Mouse (Mus musculus): ENCODE measurements around the gene Ros1.

Ros1 gene

DNA sequence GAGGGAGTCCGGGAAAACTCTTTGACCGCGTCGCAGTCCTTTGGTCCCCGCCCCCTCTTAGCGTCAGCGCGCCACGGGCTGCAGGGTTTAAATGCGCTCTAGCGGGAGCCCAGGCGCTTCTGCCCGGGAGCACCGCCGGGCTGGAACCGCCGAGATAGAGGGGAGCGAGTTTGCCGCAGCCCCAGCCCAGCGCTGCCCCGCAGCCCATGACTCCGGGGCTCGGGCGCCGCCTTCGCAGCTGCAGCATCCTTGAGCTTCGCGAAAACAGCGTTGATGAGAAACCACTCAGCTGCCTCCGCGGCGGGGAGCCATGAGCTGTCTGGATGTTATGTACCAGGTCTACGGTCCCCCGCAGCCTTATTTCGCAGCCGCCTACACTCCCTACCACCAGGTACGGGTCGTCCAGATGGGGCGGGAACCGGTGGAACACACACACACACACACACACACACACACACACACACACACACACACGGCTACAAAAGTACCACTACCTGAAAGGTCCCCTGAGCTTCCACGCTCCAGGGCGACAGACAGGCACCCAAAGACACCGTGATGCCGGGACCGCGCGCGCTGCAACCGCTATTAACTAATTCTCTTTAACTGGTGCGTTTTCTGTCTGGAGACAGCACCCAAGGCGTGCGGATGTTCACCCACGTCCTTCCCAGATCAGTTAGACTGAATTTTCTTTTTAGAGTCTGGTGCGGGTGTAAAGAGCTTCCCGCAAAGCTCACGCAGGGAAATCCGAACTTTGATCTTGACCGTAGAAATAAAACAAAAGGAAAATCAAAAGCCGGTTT is 172.4 kb downstream of the Ros1 start, which contains the start of gene Vgll2:
Gene Vgll2 (plus strand): TSS at position 90 of the 800 bp plus-strand sequence.
- DNase-seq (ENCODE audit: low read depth, low spot score): no peak

DNA sequence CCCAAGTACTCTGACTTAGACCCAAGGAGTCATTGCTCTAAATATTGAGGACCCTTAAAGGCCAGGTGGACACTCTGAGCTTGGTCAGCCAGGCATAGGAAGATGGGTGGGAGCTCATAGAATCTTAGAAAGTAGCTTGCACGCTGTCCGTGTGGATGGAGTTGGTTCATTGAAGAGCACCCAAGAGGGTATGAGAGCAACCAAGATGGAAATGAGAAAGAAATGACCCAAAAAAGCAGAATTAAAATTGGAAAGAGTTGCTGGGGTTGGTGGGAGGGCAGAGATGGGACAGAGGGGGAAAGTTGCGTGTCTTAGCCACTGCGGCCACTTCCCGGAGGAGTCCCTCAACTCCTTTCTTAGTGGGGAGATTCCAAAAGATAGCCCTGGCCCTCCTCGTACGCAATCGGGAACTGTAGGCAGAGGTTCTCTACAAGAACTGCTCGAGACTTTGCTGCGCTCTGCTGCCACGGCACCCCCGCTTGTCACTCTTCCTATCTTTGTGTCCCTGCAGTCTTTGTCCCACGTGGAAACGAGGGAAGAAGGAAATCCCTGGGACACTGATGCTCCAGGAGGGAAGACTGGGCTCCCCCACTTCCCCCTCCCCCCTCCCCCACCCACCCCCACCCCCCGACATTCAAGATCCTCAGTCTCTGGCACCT is 173.2 kb downstream of the Ros1 start:
- DNase-seq (ENCODE audit: low read depth, low spot score): no peak

- DNase-seq (ENCODE audit: low read depth, low spot score): no peak
Measured at GRCm38 (mm10) chr10:52021231-52021630, 173.8 kb downstream of the Ros1 start.

DNA sequence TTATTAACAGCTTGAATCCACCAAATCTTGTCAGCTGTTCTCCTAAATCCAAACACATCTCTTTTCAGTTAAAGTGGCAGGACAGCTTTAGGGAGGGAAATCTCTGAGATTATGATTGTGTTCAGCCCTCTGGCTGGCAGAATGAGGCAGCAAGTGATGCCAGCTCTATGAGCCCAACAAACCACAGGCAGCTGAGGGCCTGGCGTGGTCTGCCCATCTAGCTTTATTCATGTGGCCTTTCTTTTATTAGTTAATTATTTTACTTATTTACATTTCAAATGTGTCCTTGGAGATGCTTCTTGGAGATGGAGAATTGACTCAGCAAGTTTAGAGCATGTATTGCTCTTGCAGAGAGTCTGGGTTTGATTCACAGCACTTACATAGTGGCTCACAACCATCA is 176.6 kb downstream of the Ros1 start:
- no peak for DNase-seq (ENCODE audit: low read depth, low spot score)

Measured in CD4-positive helper T cell, adult 2 months (primary cell).